Comparison of ENCODE assay signal across 11 mouse cellular contexts in the genomic region with DNA sequence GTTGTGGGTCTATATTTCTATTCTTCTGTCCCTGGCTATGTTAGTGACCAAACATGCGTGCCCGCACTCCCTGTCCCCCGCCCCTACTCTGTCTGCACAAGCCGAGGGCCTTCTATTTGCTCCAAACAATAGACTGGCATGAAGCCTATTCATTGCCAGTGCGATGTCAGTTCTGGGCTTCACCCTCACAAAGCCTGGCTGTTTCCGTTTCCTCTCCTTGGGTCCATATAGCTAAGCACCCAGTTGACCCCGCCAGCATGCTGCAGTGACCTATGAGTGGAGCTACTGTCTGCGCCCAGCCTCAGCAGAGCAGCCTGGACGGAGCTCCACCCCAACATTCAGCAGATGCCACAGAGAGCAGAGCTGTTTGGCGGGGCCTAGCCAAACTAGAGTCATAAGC. TPM values are rescaled to one million over a fixed set of nuclear protein-coding genes. Genes with fewer than 3 reads are reported as not detected.
DNase-seq lines count a peak whose midpoint lies in the region; ATAC-seq and TF ChIP-seq lines count a peak whose summit lies in the region.
"Had no signal": no experiment of that assay in that cellular context is flagged by ENCODE, and none has a peak within 500 bp of the region (broad histone marks: within the 10 kb centered on the region; RNA-seq: fewer than 3 reads in every experiment).

No protein-coding gene starts in this region.

- H3K36me3 ChIP-seq in embryonic facial prominence, embryonic 13.5 days, result peaks cover 32% of the 10 kb centered on the region
- H3K36me3 ChIP-seq in embryonic facial prominence, embryonic 10.5 days (replicated peaks), result peaks cover 47% of the 10 kb centered on the region
- H3K36me3 ChIP-seq in heart, adult 2 months (ENCODE audit: control insufficient read depth, insufficient read depth, low read length), result peaks cover 18% of the 10 kb centered on the region
- 0 out of 2 replicates have a peak, but pooled peaks cover 8% of the 10 kb centered on the region for H3K36me3 ChIP-seq in kidney, postnatal 0 days (ENCODE audit: insufficient read depth, low read length)
- no peaks in the 10 kb centered on the region for H3K36me3 ChIP-seq in midbrain, embryonic 15.5 days (replicated peaks)

- H3K9me3 ChIP-seq in embryonic facial prominence, embryonic 13.5 days, result no peaks in the 10 kb centered on the region
- no peaks in the 10 kb centered on the region for H3K9me3 ChIP-seq in embryonic facial prominence, embryonic 10.5 days
- H3K9me3 ChIP-seq in kidney, postnatal 0 days (replicated peaks; ENCODE audit: low read length), result no peaks in the 10 kb centered on the region
- no peaks in the 10 kb centered on the region for H3K9me3 ChIP-seq in midbrain, embryonic 15.5 days

- H3K4me3 ChIP-seq in embryonic facial prominence, embryonic 13.5 days, result no peak overlapping the region
- H3K4me3 ChIP-seq in embryonic facial prominence, embryonic 10.5 days, result no peak overlapping the region
- peak overlapping the region; percentile 19; the same call in 1 of the 2 replicates for H3K4me3 ChIP-seq in heart, adult 2 months
- H3K4me3 ChIP-seq in kidney, postnatal 0 days (replicated peaks; ENCODE audit: low read depth, low read length), result no peak overlapping the region
- no peak overlapping the region for H3K4me3 ChIP-seq in midbrain, embryonic 15.5 days

- no peak overlapping the region for H3K9ac ChIP-seq in embryonic facial prominence, embryonic 13.5 days
- H3K9ac ChIP-seq in heart, adult 2 months (ENCODE audit: low read depth, low read length), result no peak overlapping the region
- H3K9ac ChIP-seq in kidney, postnatal 0 days (ENCODE audit: low read depth, low read length), result no peak overlapping the region
- H3K9ac ChIP-seq in midbrain, embryonic 15.5 days, result no peak overlapping the region
- H3K9ac ChIP-seq: liver, embryonic 14.5 days had no signal

- no peak for TF ChIP-seq POLR2A in heart, adult 2 months (IDR thresholded peaks at IDR 0.05; ENCODE audit: insufficient read depth, low read depth, low read length)

- H3K4me2 ChIP-seq in embryonic facial prominence, embryonic 13.5 days, result no peak overlapping the region
- H3K4me2 ChIP-seq in kidney, postnatal 0 days (ENCODE audit: low read length), result no peak overlapping the region
- no peak overlapping the region for H3K4me2 ChIP-seq in midbrain, embryonic 15.5 days

- no peak for TF ChIP-seq CTCF in heart, adult 2 months (IDR thresholded peaks at IDR 0.05)
- TF ChIP-seq CTCF in kidney, postnatal 0 days (IDR thresholded peaks at IDR 0.05; ENCODE audit: low read depth), result no peak

- peaks cover 19% of the 10 kb centered on the region for H3K4me1 ChIP-seq in embryonic facial prominence, embryonic 13.5 days
- peaks cover 19% of the 10 kb centered on the region for H3K4me1 ChIP-seq in embryonic facial prominence, embryonic 10.5 days
- peaks cover 47% of the 10 kb centered on the region for H3K4me1 ChIP-seq in heart, adult 2 months (ENCODE audit: control insufficient read depth, insufficient read depth, low read length)
- H3K4me1 ChIP-seq in kidney, postnatal 0 days (replicated peaks; ENCODE audit: insufficient read depth, low read length), result peaks cover 21% of the 10 kb centered on the region
- H3K4me1 ChIP-seq in midbrain, embryonic 15.5 days, result peaks cover 35% of the 10 kb centered on the region

- H3K79me2 ChIP-seq in heart, adult 2 months (replicated peaks; ENCODE audit: control insufficient read depth, insufficient read depth, low read length), result peaks cover 4% of the 10 kb centered on the region; the same call in 1 of the 2 replicates

- DNase-seq in embryonic facial prominence, embryonic 10.5 days (ENCODE audit: low spot score), result no peak
- DNase-seq in heart, adult 2 months, result peak; percentile 44 to 53
- DNase-seq in kidney, postnatal 0 days (ENCODE audit: low spot score), result peak; percentile 58

- TF ChIP-seq EP300 in heart, adult 2 months (IDR thresholded peaks at IDR 0.05; ENCODE audit: insufficient read depth, low read depth, low read length), result no peak

- no peak for ATAC-seq in embryonic facial prominence, embryonic 13.5 days (ENCODE audit: insufficient number of reproducible peaks, insufficient read depth, low FRiP score, low TSS enrichment, low read depth)
- ATAC-seq in kidney, postnatal 0 days (replicated peaks; ENCODE audit: low FRiP score, low read depth), result 0 out of 2 replicates have a peak, but pooled peaks have one; percentile 36
- peak; percentile 44; the same call in 1 of the 2 replicates for ATAC-seq in midbrain, embryonic 15.5 days (replicated peaks)
- ATAC-seq in frontal cortex, adult (ENCODE audit: low TSS enrichment), result no peak
- ATAC-seq in activated CD4-positive, CD25-positive, alpha-beta regulatory T cell, adult 4 months, result no peak
- ATAC-seq in erythroid progenitor cell, adult 5-6 weeks (replicated peaks; ENCODE audit: low FRiP score, poor library complexity, severe bottlenecking), result no peak

- H3K27ac ChIP-seq in embryonic facial prominence, embryonic 13.5 days, result peak overlapping the region; percentile 28; the same call in 1 of the 2 replicates
- no peak overlapping the region for H3K27ac ChIP-seq in embryonic facial prominence, embryonic 10.5 days (replicated peaks)
- peak overlapping the region; percentile 77 for H3K27ac ChIP-seq in heart, adult 2 months
- H3K27ac ChIP-seq in kidney, postnatal 0 days, result peak overlapping the region; percentile 62
- 0 out of 2 replicates have a peak overlapping the region, but pooled peaks have one; percentile 20 for H3K27ac ChIP-seq in midbrain, embryonic 15.5 days
- H3K27ac ChIP-seq: liver, embryonic 14.5 days had no signal

- H3K27me3 ChIP-seq in embryonic facial prominence, embryonic 13.5 days, result no peaks in the 10 kb centered on the region
- H3K27me3 ChIP-seq in embryonic facial prominence, embryonic 10.5 days (replicated peaks; ENCODE audit: low read depth, poor library complexity, severe bottlenecking), result no peaks in the 10 kb centered on the region
- H3K27me3 ChIP-seq in heart, adult 2 months (ENCODE audit: control insufficient read depth, insufficient read depth, low read length), result no peaks in the 10 kb centered on the region
- H3K27me3 ChIP-seq in kidney, postnatal 0 days (ENCODE audit: insufficient read depth, low read length), result no peaks in the 10 kb centered on the region
- no peaks in the 10 kb centered on the region for H3K27me3 ChIP-seq in midbrain, embryonic 15.5 days (replicated peaks)

- WGBS in embryonic facial prominence, embryonic 13.5 days, result 60% methylated on average over 10 of the region's 10 CpGs
- WGBS in embryonic facial prominence, embryonic 10.5 days, result 53% methylated on average over 10 of the region's 10 CpGs
- WGBS in heart, adult 2 months, result 12% methylated on average over 10 of the region's 10 CpGs
- 70% methylated on average over 10 of the region's 10 CpGs for WGBS in kidney, postnatal 0 days
- 17% methylated on average over 10 of the region's 10 CpGs for WGBS in midbrain, embryonic 15.5 days

- intact Hi-C loops in heart, adult 2 months (cut with DNase I), result loop anchor here (2.0 kb wide), 1 partner anchor 90 kb away; a partner anchor contains a TSS

RNA-seq across cellular contexts. Expression of a gene that starts 36.7 kb away (rescaled TPM):
- not detected in 2 replicates for polyA plus RNA-seq in embryonic facial prominence, embryonic 13.5 days (2015; fragmentation: Nextera tagmentation; extraction: Ambion mirVana)
- not detected in 2 replicates for polyA plus RNA-seq in embryonic facial prominence, embryonic 10.5 days (2016; fragmentation: Nextera tagmentation; extraction: Ambion mirVana)
- total RNA-seq in heart, adult 2 months (2021), result 1 to 10 TPM; 1.9 to 2.2 TPM
- not detected in 2 replicates for polyA plus RNA-seq in heart, adult 2 months (2012; rRNA removed)
- polyA plus RNA-seq in kidney, postnatal 0 days (2015; fragmentation: Nextera tagmentation; extraction: Ambion mirVana), result not detected in 2 replicates
- polyA plus RNA-seq in midbrain, embryonic 15.5 days (2015; fragmentation: Nextera tagmentation; extraction: Ambion mirVana), result not detected in 2 replicates
- polyA plus RNA-seq in activated CD4-positive, CD25-positive, alpha-beta regulatory T cell, adult 4 months (2017; shearing (Covaris generic)), result not detected
- not detected in 2 replicates for total RNA-seq in erythroid progenitor cell, adult 5-6 weeks (2015; ENCODE audit: low replicate concordance)
- not detected in 2 replicates for total RNA-seq in erythroid progenitor cell, adult 5-6 weeks (2017; ENCODE audit: low replicate concordance)
- polyA plus RNA-seq: gonadal fat pad, adult 2 months; liver, embryonic 14.5 days; spleen, adult 2 months had no signal

RNA-seq across cellular contexts. Expression of a gene that starts 43.9 kb away (rescaled TPM):
- 24.4 and 26.0 TPM in 2 replicates for polyA plus RNA-seq in embryonic facial prominence, embryonic 13.5 days (2015; fragmentation: Nextera tagmentation; extraction: Ambion mirVana)
- polyA plus RNA-seq in embryonic facial prominence, embryonic 10.5 days (2016; fragmentation: Nextera tagmentation; extraction: Ambion mirVana), result 30.0 and 32.9 TPM in 2 replicates
- total RNA-seq in heart, adult 2 months (2021), result 10 to 100 TPM; 10.9 to 12.7 TPM
- 2.8 and 6.4 TPM in 2 replicates for polyA plus RNA-seq in heart, adult 2 months (2012; rRNA removed)
- 11.0 TPM in 2 replicates for polyA plus RNA-seq in kidney, postnatal 0 days (2015; fragmentation: Nextera tagmentation; extraction: Ambion mirVana)
- polyA plus RNA-seq in midbrain, embryonic 15.5 days (2015; fragmentation: Nextera tagmentation; extraction: Ambion mirVana), result 12.9 and 13.1 TPM in 2 replicates
- 10 to 100 TPM; 21.2 to 28.7 TPM for polyA plus RNA-seq in activated CD4-positive, CD25-positive, alpha-beta regulatory T cell, adult 4 months (2017; shearing (Covaris generic))
- total RNA-seq in erythroid progenitor cell, adult 5-6 weeks (2015; ENCODE audit: low replicate concordance), result 20.5 and 23.1 TPM in 2 replicates
- 39.3 and 75.2 TPM in 2 replicates for total RNA-seq in erythroid progenitor cell, adult 5-6 weeks (2017; ENCODE audit: low replicate concordance)

RNA-seq across cellular contexts. Expression of a gene that starts 49.0 kb away (rescaled TPM):
- polyA plus RNA-seq in embryonic facial prominence, embryonic 13.5 days (2015; fragmentation: Nextera tagmentation; extraction: Ambion mirVana), result 25.3 TPM in 2 replicates
- polyA plus RNA-seq in embryonic facial prominence, embryonic 10.5 days (2016; fragmentation: Nextera tagmentation; extraction: Ambion mirVana), result 18.6 and 20.5 TPM in 2 replicates
- total RNA-seq in heart, adult 2 months (2021), result 10 to 100 TPM; 30.1 to 31.2 TPM
- polyA plus RNA-seq in heart, adult 2 months (2012; rRNA removed), result 18.6 and 22.8 TPM in 2 replicates
- polyA plus RNA-seq in kidney, postnatal 0 days (2015; fragmentation: Nextera tagmentation; extraction: Ambion mirVana), result 22.0 and 24.2 TPM in 2 replicates
- 7.6 TPM in 2 replicates for polyA plus RNA-seq in midbrain, embryonic 15.5 days (2015; fragmentation: Nextera tagmentation; extraction: Ambion mirVana)
- polyA plus RNA-seq in activated CD4-positive, CD25-positive, alpha-beta regulatory T cell, adult 4 months (2017; shearing (Covaris generic)), result 10 to 100 TPM; 17.9 to 20.7 TPM
- total RNA-seq in erythroid progenitor cell, adult 5-6 weeks (2015; ENCODE audit: low replicate concordance), result 24.9 and 33.5 TPM in 2 replicates
- total RNA-seq in erythroid progenitor cell, adult 5-6 weeks (2017; ENCODE audit: low replicate concordance), result 38.4 and 38.9 TPM in 2 replicates

Comparison
In these comparisons a context has a peak if more than half of its experiments do, and no peak if none do; other contexts are left out.
1. ATAC-seq: peak in kidney, postnatal 0 days (single experiment) and midbrain, embryonic 15.5 days (single experiment); none in embryonic facial prominence, embryonic 13.5 days (single experiment), frontal cortex, adult (single experiment), activated CD4-positive, CD25-positive, alpha-beta regulatory T cell, adult 4 months (single experiment) and erythroid progenitor cell, adult 5-6 weeks (single experiment).